Mouse (Mus musculus): ENCODE data around the gene Spns2. TPM values are rescaled to one million over a fixed set of nuclear protein-coding genes. Genes with fewer than 3 reads are reported as not detected.

The Spns2 gene
- 20.3 and 21.4 TPM in 2 replicates for polyA plus RNA-seq (2012; rRNA removed)

GRCm38 (mm10) chr11:72489881-72490301, at the start of gene Spns2:
Gene Spns2 (minus strand): TSS chr11:72489904.

GRCm38 (mm10) chr11:72440965-72441664, 48.6 kb downstream of the Spns2 start, which contains the start of gene Mybbp1a:
Gene Mybbp1a (plus strand): TSS chr11:72441355.

GRCm38 (mm10) chr11:72434963-72435693, 54.6 kb downstream of the Spns2 start, which contains the start of gene Ggt6:
Gene Ggt6 (plus strand): TSS chr11:72435526.

GRCm38 (mm10) chr11:72411093-72411921, 78.4 kb downstream of the Spns2 start, which contains the start of gene Smtnl2:
Gene Smtnl2 (minus strand): TSS chr11:72411713.

Other genes with a start within 250 kb of the Spns2 start
- gene Slc13a5, start 222.7 kb downstream of the Spns2 start, polyA plus RNA-seq (2012; rRNA removed), result 0.14 TPM in 2 replicates
- 8.8 and 13.1 TPM in 2 replicates for gene Xaf1, start 188.3 kb downstream of the Spns2 start, polyA plus RNA-seq (2012; rRNA removed)
- gene Fbxo39, start 175.5 kb downstream of the Spns2 start, polyA plus RNA-seq (2012; rRNA removed), result 0.08 TPM in 1 of 2 replicates, not detected in the other
- gene Tekt1, start 127.5 kb downstream of the Spns2 start, polyA plus RNA-seq (2012; rRNA removed), result 0.23 TPM in 1 of 2 replicates, not detected in the other
- 2.8 and 3.9 TPM in 2 replicates for gene Smtnl2, start 78.2 kb downstream of the Spns2 start, polyA plus RNA-seq (2012; rRNA removed)
- 93.2 and 100 TPM in 2 replicates for gene Ggt6, start 54.4 kb downstream of the Spns2 start, polyA plus RNA-seq (2012; rRNA removed)
- gene Mybbp1a, start 48.5 kb downstream of the Spns2 start, polyA plus RNA-seq (2012; rRNA removed), result 26.5 and 30.6 TPM in 2 replicates
- 1.00 and 1.1 TPM in 2 replicates for gene Spns3, start 60.6 kb upstream of the Spns2 start, polyA plus RNA-seq (2012; rRNA removed)
- 12.5 and 13.1 TPM in 2 replicates for gene Ube2g1, start 117.4 kb upstream of the Spns2 start, polyA plus RNA-seq (2012; rRNA removed)
- 23.0 and 26.1 TPM in 2 replicates for gene Ankfy1, start 200.1 kb upstream of the Spns2 start, polyA plus RNA-seq (2012; rRNA removed)

All from colon, adult 2 months (tissue).